Mouse (Mus musculus): ENCODE measurements at regions not wholly inside any gene's neighbourhood (a gene's known extent, or its start where the extent isn't known, plus 50 kb on each side); places are given as distances from the start of the nearest gene placed in this dataset.

DNA sequence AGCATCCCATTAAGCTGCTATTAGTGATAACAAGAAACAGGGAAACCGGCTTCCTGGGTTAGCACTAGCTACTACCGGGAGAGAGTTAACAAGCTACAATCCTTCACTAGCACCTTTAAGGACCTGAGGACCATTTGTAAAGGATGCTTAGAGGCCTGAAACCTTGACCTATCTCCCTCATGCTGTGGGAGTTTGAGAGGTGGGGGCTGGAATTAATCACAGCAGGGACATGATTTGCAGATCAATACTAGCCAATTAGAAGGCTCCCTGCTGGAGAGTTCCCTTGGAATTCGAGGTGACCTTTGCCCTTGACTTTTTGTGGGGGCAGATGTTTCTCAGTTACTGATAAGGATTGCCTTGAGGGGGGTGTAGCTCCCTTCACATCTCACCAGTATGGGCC lies 189.3 kb upstream of the Klf7 start:
- TF ChIP-seq CTCF (IDR thresholded peaks at IDR 0.05; ENCODE audit: extremely low read depth, insufficient read depth, insufficient read length, insufficient replicate concordance) (no peak), POLR2A (IDR thresholded peaks at IDR 0.05; ENCODE audit: low read depth, low read length) (no peak)

All from spleen, adult 2 months (tissue).